ENCODE assay signal across 20 mouse cellular contexts in genomic region chr17:14733941-14734340, GRCm38 (mm10). TPM values are rescaled to one million over a fixed set of nuclear protein-coding genes. Genes with fewer than 3 reads are reported as not detected.
DNase-seq lines count a peak whose midpoint lies in the region; ATAC-seq and TF ChIP-seq lines count a peak whose summit lies in the region.
"Had no signal": no experiment of that assay in that cellular context is flagged by ENCODE, and none has a peak within 500 bp of the region (broad histone marks: within the 10 kb centered on the region; RNA-seq: fewer than 3 reads in every experiment).

No protein-coding gene starts in this region.

- H3K4me2 ChIP-seq in forebrain, postnatal 0 days (ENCODE audit: low read depth): no peak overlapping the region
- H3K4me2 ChIP-seq in forebrain, embryonic 12.5 days: no peak overlapping the region
- no peak overlapping the region for H3K4me2 ChIP-seq in intestine, embryonic 14.5 days (ENCODE audit: low read length)
- H3K4me2 ChIP-seq in intestine, embryonic 15.5 days (replicated peaks): no peak overlapping the region
- H3K4me2 ChIP-seq in midbrain, postnatal 0 days (ENCODE audit: low read depth, low read length, poor library complexity, severe bottlenecking): no peak overlapping the region
- no peak overlapping the region for H3K4me2 ChIP-seq in midbrain, embryonic 14.5 days (ENCODE audit: low read length)
- H3K4me2 ChIP-seq: embryonic facial prominence, embryonic 15.5 days; limb, embryonic 15.5 days; lung, embryonic 15.5 days had no signal

- H3K9me3 ChIP-seq in forebrain, postnatal 0 days (ENCODE audit: low read length): no peaks in the 10 kb centered on the region
- H3K9me3 ChIP-seq in forebrain, embryonic 12.5 days: no peaks in the 10 kb centered on the region
- no peaks in the 10 kb centered on the region for H3K9me3 ChIP-seq in intestine, embryonic 14.5 days (ENCODE audit: control insufficient read depth, low read length)
- no peaks in the 10 kb centered on the region for H3K9me3 ChIP-seq in intestine, embryonic 15.5 days
- no peaks in the 10 kb centered on the region for H3K9me3 ChIP-seq in midbrain, postnatal 0 days (ENCODE audit: low read length)
- no peaks in the 10 kb centered on the region for H3K9me3 ChIP-seq in midbrain, embryonic 14.5 days (ENCODE audit: control insufficient read depth, low read length)
- H3K9me3 ChIP-seq: embryonic facial prominence, embryonic 15.5 days; limb, embryonic 15.5 days; lung, embryonic 15.5 days; midbrain, embryonic 10.5 days had no signal

- no peak for TF ChIP-seq CTCF in forebrain, postnatal 0 days (IDR thresholded peaks at IDR 0.05; ENCODE audit: low read depth)
- no peak for TF ChIP-seq CTCF in midbrain, postnatal 0 days (IDR thresholded peaks at IDR 0.05)

- no peak overlapping the region for H3K27ac ChIP-seq in forebrain, postnatal 0 days (ENCODE audit: low read depth, low read length)
- H3K27ac ChIP-seq in forebrain, embryonic 12.5 days: no peak overlapping the region
- H3K27ac ChIP-seq in intestine, embryonic 14.5 days (ENCODE audit: low read depth): 0 out of 2 replicates have a peak overlapping the region, but pooled peaks have one; percentile 22
- no peak overlapping the region for H3K27ac ChIP-seq in intestine, embryonic 15.5 days
- no peak overlapping the region for H3K27ac ChIP-seq in midbrain, postnatal 0 days (ENCODE audit: low read depth, low read length)
- H3K27ac ChIP-seq in midbrain, embryonic 14.5 days (replicated peaks; ENCODE audit: low read depth, low read length): no peak overlapping the region
- H3K27ac ChIP-seq: embryonic facial prominence, embryonic 15.5 days; limb, embryonic 15.5 days; lung, embryonic 15.5 days; midbrain, embryonic 10.5 days; stomach, postnatal 0 days had no signal

- H3K4me1 ChIP-seq in forebrain, postnatal 0 days (ENCODE audit: insufficient read depth): no peaks in the 10 kb centered on the region; the same call in 1 of the 2 replicates
- no peaks in the 10 kb centered on the region for H3K4me1 ChIP-seq in forebrain, embryonic 12.5 days
- H3K4me1 ChIP-seq in intestine, embryonic 14.5 days (replicated peaks; ENCODE audit: control insufficient read depth, insufficient read depth, low read length): peaks cover 4% of the 10 kb centered on the region; the same call in 1 of the 2 replicates
- 0 out of 2 replicates have a peak, but pooled peaks cover 3% of the 10 kb centered on the region for H3K4me1 ChIP-seq in intestine, embryonic 15.5 days (replicated peaks)
- no peaks in the 10 kb centered on the region for H3K4me1 ChIP-seq in midbrain, postnatal 0 days (ENCODE audit: insufficient read depth, low read length)
- no peaks in the 10 kb centered on the region for H3K4me1 ChIP-seq in midbrain, embryonic 14.5 days (ENCODE audit: control insufficient read depth, insufficient read depth, low read length)
- H3K4me1 ChIP-seq: embryonic facial prominence, embryonic 15.5 days; limb, embryonic 15.5 days; midbrain, embryonic 10.5 days had no signal

- H3K36me3 ChIP-seq in forebrain, postnatal 0 days (ENCODE audit: insufficient read depth): no peaks in the 10 kb centered on the region
- no peaks in the 10 kb centered on the region for H3K36me3 ChIP-seq in forebrain, embryonic 12.5 days (replicated peaks)
- no peaks in the 10 kb centered on the region for H3K36me3 ChIP-seq in intestine, embryonic 14.5 days (ENCODE audit: control insufficient read depth, insufficient read depth, low read length)
- H3K36me3 ChIP-seq in intestine, embryonic 15.5 days: no peaks in the 10 kb centered on the region
- no peaks in the 10 kb centered on the region for H3K36me3 ChIP-seq in midbrain, postnatal 0 days (ENCODE audit: insufficient read depth, low read length)
- H3K36me3 ChIP-seq in midbrain, embryonic 14.5 days (ENCODE audit: control insufficient read depth, insufficient read depth, low read length): no peaks in the 10 kb centered on the region
- H3K36me3 ChIP-seq: embryonic facial prominence, embryonic 15.5 days; limb, embryonic 15.5 days; lung, embryonic 15.5 days; midbrain, embryonic 10.5 days had no signal

- peak; percentile 36; the same call in 1 of the 2 replicates for ATAC-seq in forebrain, postnatal 0 days
- ATAC-seq in forebrain, embryonic 12.5 days (ENCODE audit: low FRiP score): no peak
- ATAC-seq in intestine, embryonic 14.5 days (replicated peaks; ENCODE audit: low FRiP score, low TSS enrichment, low read depth): no peak
- no peak for ATAC-seq in intestine, embryonic 15.5 days
- ATAC-seq in midbrain, postnatal 0 days (ENCODE audit: low FRiP score): 0 out of 2 replicates have a peak, but pooled peaks have one; percentile 23
- ATAC-seq in midbrain, embryonic 14.5 days (ENCODE audit: low FRiP score, low TSS enrichment): no peak
- ATAC-seq in inflammation-experienced regulatory T-cells, adult 6 months: no peak
- ATAC-seq: forebrain, embryonic 14.5 days; intestine, postnatal 0 days had no signal

- no peak overlapping the region for H3K9ac ChIP-seq in forebrain, postnatal 0 days
- H3K9ac ChIP-seq in forebrain, embryonic 12.5 days: no peak overlapping the region
- H3K9ac ChIP-seq in intestine, embryonic 14.5 days (ENCODE audit: low read length): no peak overlapping the region
- H3K9ac ChIP-seq in intestine, embryonic 15.5 days: no peak overlapping the region
- H3K9ac ChIP-seq in midbrain, postnatal 0 days (replicated peaks; ENCODE audit: low read length, poor library complexity, severe bottlenecking): no peak overlapping the region
- no peak overlapping the region for H3K9ac ChIP-seq in midbrain, embryonic 14.5 days (replicated peaks; ENCODE audit: low read length)
- H3K9ac ChIP-seq: embryonic facial prominence, embryonic 15.5 days; limb, embryonic 15.5 days; lung, embryonic 15.5 days had no signal

- DNase-seq in forebrain, postnatal 0 days: no peak
- no peak for DNase-seq in intestine, embryonic 14.5 days (ENCODE audit: low spot score)
- DNase-seq in midbrain, postnatal 0 days (ENCODE audit: low spot score): peak; percentile 33
- no peak for DNase-seq in midbrain, embryonic 14.5 days
- DNase-seq in right cerebral cortex, postnatal 36 days (ENCODE audit: low spot score in 2 of 2): peak; percentile 22 to 45
- DNase-seq: cerebellum, adult 18-20 months; gastrocnemius, postnatal 36 days; kidney, postnatal 36 days; thymus, postnatal 4 days had no signal

- no peak overlapping the region for H3K4me3 ChIP-seq in forebrain, postnatal 0 days (ENCODE audit: low read depth, low read length)
- no peak overlapping the region for H3K4me3 ChIP-seq in forebrain, embryonic 12.5 days (replicated peaks)
- no peak overlapping the region for H3K4me3 ChIP-seq in intestine, embryonic 14.5 days (ENCODE audit: low read depth, low read length)
- no peak overlapping the region for H3K4me3 ChIP-seq in intestine, embryonic 15.5 days (replicated peaks)
- no peak overlapping the region for H3K4me3 ChIP-seq in midbrain, postnatal 0 days (ENCODE audit: low read depth, low read length)
- H3K4me3 ChIP-seq in midbrain, embryonic 14.5 days (replicated peaks; ENCODE audit: low read depth, low read length): no peak overlapping the region
- H3K4me3 ChIP-seq: embryonic facial prominence, embryonic 15.5 days; limb, embryonic 15.5 days; lung, embryonic 15.5 days; midbrain, embryonic 10.5 days had no signal

- WGBS in forebrain, postnatal 0 days: 62% methylated on average over 10 of the region's 10 CpGs
- WGBS in forebrain, embryonic 12.5 days: 79% methylated on average over 10 of the region's 10 CpGs
- WGBS in intestine, embryonic 14.5 days: 64% methylated on average over 10 of the region's 10 CpGs
- 59% methylated on average over 10 of the region's 10 CpGs for WGBS in intestine, embryonic 15.5 days
- WGBS in midbrain, postnatal 0 days: 44% methylated on average over 10 of the region's 10 CpGs
- WGBS in midbrain, embryonic 14.5 days: 59% methylated on average over 10 of the region's 10 CpGs

- H3K27me3 ChIP-seq in forebrain, postnatal 0 days (ENCODE audit: insufficient read depth, low read length): no peaks in the 10 kb centered on the region
- H3K27me3 ChIP-seq in forebrain, embryonic 12.5 days: no peaks in the 10 kb centered on the region
- no peaks in the 10 kb centered on the region for H3K27me3 ChIP-seq in intestine, embryonic 14.5 days (replicated peaks; ENCODE audit: control insufficient read depth, insufficient read depth, low read length)
- H3K27me3 ChIP-seq in intestine, embryonic 15.5 days (replicated peaks): no peaks in the 10 kb centered on the region
- H3K27me3 ChIP-seq in midbrain, postnatal 0 days (ENCODE audit: insufficient read depth, low read length): no peaks in the 10 kb centered on the region
- no peaks in the 10 kb centered on the region for H3K27me3 ChIP-seq in midbrain, embryonic 14.5 days (ENCODE audit: control insufficient read depth, insufficient read depth, low read length)
- H3K27me3 ChIP-seq: CH12.LX; embryonic facial prominence, embryonic 15.5 days; limb, embryonic 15.5 days; lung, embryonic 15.5 days had no signal

RNA-seq across cellular contexts. Expression of gene Thbs2, which starts 39.9 kb away (rescaled TPM):
- 4.2 and 10.3 TPM in 2 replicates for total RNA-seq in forebrain, postnatal 0 days (2014; rRNA removed)
- polyA plus RNA-seq in forebrain, postnatal 0 days (2015; fragmentation: Nextera tagmentation; extraction: Ambion mirVana): 2.8 and 2.9 TPM in 2 replicates
- polyA plus RNA-seq in forebrain, embryonic 12.5 days (2016; fragmentation: Nextera tagmentation; extraction: Ambion mirVana): 4.1 and 6.2 TPM in 2 replicates
- 55.6 and 59.1 TPM in 2 replicates for polyA plus RNA-seq in intestine, embryonic 14.5 days (2014; fragmentation: Nextera tagmentation; extraction: Ambion mirVana)
- 49.5 and 54.1 TPM in 2 replicates for polyA plus RNA-seq in intestine, embryonic 15.5 days (2015; fragmentation: Nextera tagmentation; extraction: Ambion mirVana)
- total RNA-seq in midbrain, postnatal 0 days (2014; rRNA removed): 8.0 and 9.6 TPM in 2 replicates
- polyA plus RNA-seq in midbrain, postnatal 0 days (2015; fragmentation: Nextera tagmentation; extraction: Ambion mirVana): 3.6 and 4.2 TPM in 2 replicates
- polyA plus RNA-seq in midbrain, embryonic 14.5 days (2014; fragmentation: Nextera tagmentation; extraction: Ambion mirVana): 0.65 and 1.7 TPM in 2 replicates
- under 1 TPM in 1 of 3 experiments, not detected in 2; 0.06 TPM for polyA plus RNA-seq in inflammation-experienced regulatory T-cells, adult 6 months (2017; shearing (Covaris generic))

Comparison
In these comparisons a context has a peak if more than half of its experiments do, and no peak if none do; other contexts are left out.
1. ATAC-seq: peak in forebrain, postnatal 0 days (single experiment) and midbrain, postnatal 0 days (single experiment); none in forebrain, embryonic 12.5 days (single experiment), intestine, embryonic 14.5 days (single experiment), intestine, embryonic 15.5 days (single experiment), midbrain, embryonic 14.5 days (single experiment) and inflammation-experienced regulatory T-cells, adult 6 months (single experiment).
2. DNase-seq: peak in midbrain, postnatal 0 days (single experiment) and right cerebral cortex, postnatal 36 days (2 of 2); none in forebrain, postnatal 0 days (single experiment), intestine, embryonic 14.5 days (single experiment) and midbrain, embryonic 14.5 days (single experiment).